Mouse (Mus musculus) cerebellum, adult 8-10 months (tissue): Measurements from ENCODE around the gene Ddc.

ENCODE experiments used
- DNase-seq: peaks from one replicate; pipeline ENCODE4 v3.0.0; 2022

The Ddc gene

DNA sequence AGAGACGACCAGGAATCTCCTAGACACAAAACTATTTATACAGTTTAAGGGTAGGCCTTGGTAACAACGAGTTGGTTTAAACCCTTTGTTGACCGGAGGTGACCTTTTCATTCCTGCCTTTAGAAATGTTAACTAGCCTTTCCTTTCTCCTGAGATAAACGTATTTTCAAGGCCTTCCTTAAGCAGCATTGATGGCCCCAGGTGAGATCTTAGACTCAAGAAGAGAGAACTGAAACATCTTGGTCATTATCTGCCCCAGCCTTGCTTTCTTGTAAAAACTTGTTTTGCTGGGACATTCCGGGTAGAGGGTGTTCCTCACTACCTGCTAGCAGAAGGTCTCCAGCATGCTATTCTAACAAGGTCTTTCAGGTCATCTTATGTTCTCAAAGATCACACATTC lies 7.1 kb upstream of the Ddc start:
- no peak for DNase-seq

- DNase-seq = no peak
Measured at GRCm38 (mm10) chr11:11901509-11901908, 3.6 kb upstream of the Ddc start.

- no peak for DNase-seq
Measured at GRCm38 (mm10) chr11:11898496-11898895, 552 bp upstream of the Ddc start.

DNA sequence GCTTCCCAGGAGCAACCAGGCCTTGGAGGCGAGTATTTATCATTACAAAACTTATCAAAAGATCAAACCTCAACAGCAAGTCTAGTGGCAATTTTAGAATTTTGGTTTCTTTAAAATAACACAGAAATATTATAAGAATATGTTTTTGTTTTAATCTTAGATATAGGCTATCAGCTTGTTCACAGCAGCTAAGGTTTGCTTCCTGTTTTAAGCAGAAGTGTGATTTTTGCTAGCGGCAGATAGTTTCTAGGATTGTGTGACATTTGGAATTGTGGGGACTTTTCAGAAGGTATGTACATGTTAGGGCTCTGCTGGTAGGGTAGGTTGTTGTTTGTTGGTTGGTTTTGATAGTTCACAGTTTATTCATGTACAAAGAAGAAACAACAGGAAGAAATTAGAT lies 2.5 kb downstream of the Ddc start:
- DNase-seq = no peak

GRCm38 (mm10) chr11:11893769-11894168 lies 4.2 kb downstream of the Ddc start:
- DNase-seq = no peak

DNA sequence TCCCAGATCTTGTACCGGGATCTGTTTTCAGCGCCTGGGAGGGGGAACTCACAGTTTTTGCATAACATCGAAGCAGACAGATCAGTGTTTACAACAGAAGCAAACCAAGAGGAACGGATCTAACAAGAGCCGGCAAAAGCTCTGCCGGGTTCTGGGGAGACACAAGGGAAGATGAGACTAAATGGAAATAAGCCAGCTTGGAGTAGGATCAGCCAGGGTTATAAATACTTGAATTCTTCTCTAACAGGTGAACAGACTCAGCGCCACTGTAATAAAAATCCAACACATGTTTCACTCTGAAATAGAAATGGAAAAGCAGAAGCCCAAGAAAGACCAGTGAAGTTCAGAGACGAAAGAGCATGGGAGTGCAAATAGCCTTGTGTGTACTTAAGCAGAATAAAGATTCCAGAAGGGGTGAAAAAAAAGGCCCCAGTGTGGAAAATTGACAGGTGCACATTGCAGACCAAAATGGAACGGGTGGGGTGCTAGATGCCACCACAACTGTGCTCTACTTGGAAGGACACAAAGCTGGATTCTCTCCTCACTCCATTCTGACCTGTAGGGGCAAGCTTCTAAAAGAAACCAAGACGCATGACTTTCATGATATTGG lies 4.8 kb downstream of the Ddc start:
- no peak for DNase-seq

DNA sequence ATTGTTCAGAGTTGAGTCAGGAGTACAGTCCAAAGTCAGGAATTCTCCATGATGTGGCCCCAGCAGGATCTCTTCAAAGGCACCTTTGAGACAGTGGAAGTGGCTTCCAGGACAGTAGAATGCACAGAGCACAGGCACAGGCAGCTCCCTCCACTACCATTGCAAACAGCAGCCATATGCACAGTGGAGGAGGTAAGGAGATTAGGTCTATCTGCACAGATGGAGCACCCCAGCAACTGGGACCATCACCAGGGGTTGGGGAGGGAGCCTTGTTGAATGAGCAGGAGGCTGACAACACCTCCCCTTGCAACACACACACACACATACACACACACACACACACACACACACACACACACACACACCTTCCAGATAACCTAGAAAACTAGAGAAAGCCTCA lies 6.1 kb downstream of the Ddc start:
- no peak for DNase-seq

- DNase-seq = no peak
Measured at GRCm38 (mm10) chr11:11890139-11890741, 7.7 kb downstream of the Ddc start.

- DNase-seq = no peak
Measured at GRCm38 (mm10) chr11:11888727-11889126, 9.2 kb downstream of the Ddc start.

- DNase-seq = no peak
Measured at GRCm38 (mm10) chr11:11888051-11888450, 9.9 kb downstream of the Ddc start.

DNA sequence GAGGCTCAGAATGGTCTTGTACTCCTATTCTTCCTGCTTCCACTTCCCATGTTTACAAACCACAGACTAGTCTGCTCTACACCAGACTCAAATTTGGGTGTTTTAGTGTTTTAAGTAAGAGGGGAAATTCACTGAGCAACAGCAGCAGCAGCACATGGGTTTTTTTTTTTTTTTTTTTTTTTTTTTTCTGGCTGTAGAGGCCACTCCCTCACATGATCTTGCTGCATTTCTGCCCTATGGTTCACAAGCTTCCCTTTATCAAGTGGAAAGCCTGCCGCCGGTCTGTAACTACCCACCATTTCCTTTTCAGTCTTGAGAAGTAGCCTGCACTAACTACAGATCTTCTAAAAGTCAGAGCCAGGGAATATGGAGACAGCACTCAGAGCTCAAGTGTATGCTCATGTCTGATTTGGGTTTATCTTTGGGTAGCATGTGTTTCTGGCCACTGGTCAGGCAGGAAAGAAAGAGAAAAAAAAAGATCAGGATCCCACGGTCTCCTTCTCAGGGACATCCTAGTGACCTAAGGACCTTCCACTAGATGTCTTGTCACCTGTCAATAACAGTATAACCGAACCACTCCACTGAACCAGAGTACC lies 11.4 kb downstream of the Ddc start:
- no peak for DNase-seq

GRCm38 (mm10) chr11:11885921-11886320 lies 12.0 kb downstream of the Ddc start:
- DNase-seq = no peak

GRCm38 (mm10) chr11:11885246-11885643 lies 12.7 kb downstream of the Ddc start:
- no peak for DNase-seq

DNA sequence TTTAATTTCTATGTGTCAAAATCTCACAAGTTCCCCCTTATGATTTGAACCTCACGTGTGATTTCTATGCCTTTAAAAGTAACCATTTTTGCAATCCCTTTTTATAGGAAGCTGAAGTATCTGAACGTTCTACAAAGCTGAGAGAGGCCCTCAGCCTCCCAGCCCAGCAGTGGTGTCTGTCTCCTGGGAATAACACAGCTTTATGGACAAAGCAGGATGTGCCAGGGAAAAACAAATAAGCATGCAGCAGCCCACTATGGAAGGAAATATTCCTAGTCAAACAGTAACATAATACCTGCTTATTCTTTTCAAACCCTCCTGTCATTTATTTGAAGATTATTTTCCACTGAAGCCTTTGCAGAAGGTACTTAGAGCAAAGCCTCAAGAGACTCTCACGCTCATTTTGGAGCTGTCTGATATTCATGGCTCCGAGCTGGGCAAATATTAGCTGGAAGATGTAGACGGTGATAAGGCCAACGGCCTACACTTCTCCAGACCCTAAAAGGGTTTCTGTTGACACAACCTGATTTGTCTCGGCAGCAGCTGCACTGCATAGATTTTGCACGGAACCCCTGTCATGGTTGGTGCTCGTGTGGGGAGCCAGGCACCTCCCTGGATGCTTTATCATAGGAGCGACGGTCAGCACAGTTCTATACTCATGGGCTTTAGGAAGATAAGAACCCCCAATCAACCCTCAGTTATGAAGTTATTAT lies 13.3 kb downstream of the Ddc start:
- DNase-seq = no peak

- no peak for DNase-seq
Measured at GRCm38 (mm10) chr11:11881783-11882155, 16.2 kb downstream of the Ddc start.

DNA sequence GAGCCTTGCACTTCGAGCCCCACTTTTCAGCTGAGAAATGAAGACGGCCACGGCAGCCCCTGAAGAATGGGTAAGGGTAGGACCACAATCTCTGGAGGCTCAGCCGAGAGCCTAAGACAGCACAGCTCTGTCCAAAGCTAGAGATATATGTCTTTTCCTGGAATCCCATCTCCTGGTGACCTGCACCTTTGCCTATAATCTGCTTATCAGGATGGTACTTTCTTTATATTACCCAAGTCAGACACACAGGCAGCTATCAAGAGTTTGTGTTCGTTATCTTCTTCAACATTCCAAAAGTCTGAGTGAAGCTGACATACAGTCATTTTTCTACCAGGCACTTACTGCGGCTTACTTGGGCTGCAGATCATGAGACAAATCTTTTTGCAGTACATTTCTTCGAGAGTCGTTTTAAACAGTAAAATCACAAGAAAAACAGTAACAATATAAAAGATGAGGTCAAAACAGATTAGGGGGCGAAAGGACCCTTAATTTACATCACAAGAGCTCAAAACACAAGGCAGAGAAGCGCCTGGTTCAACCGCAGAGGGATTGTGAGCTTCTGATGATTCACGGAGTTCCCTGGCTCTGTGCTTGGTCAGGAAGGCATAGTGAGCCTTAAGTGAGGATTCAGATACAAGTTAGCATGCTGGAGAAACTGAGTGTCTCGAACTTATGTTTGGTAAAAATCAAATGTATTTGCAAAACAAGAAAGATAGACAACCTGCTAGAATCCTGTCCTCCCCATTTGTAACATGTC lies 16.7 kb downstream of the Ddc start:
- no peak for DNase-seq

- DNase-seq = no peak
Measured at GRCm38 (mm10) chr11:11880351-11880750, 17.6 kb downstream of the Ddc start.

DNA sequence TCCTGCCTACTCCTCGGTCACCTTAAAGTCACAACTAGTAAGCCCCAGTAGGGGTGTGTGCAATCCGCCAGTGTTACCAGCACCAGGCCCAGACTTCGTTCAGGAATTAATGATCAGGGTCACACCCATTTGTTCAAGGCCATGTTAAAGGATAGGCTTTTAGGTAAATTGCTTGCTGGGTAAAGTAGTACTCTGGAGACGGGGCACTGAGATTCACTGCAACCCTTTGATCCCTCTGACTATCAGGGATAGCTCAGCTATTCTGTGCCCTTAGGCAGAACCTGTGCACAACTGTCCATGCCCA lies 18.3 kb downstream of the Ddc start:
- no peak for DNase-seq

- no peak for DNase-seq
Measured at GRCm38 (mm10) chr11:11878981-11879698, 18.8 kb downstream of the Ddc start.

DNA sequence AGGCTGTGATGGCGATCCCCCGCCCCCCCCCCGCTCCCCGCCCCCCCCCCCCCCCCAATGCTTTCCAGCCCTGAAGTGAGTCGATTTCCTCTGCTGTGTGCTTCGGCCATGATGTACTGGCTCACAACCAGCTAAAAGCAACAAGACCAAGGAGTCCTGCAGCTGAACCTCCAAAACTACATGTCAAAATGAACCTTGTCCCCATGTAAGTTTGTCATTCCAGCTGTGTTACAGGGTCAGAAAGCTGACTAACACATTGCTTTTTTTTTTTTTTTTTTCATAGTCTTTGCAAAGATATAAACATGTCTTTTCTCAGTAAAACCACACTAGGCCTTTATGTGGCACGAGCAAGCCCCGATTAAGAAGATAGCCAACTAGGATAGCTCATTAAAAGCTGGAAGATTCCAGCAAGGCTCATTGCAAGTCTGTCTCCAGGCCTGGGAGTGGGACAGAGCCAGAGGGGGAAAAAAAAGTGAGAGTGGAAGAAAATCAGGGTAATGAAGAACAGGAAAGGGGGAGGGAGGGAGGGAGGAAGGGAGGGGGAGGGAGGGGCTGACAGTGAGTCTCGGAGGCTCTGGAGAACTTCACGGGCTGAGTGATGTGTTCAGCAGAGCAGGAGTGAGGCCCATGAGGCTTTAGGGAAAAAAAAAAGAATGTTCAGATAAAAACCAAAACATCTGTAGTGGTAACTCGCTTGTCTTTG lies 19.5 kb downstream of the Ddc start:
- no peak for DNase-seq

DNA sequence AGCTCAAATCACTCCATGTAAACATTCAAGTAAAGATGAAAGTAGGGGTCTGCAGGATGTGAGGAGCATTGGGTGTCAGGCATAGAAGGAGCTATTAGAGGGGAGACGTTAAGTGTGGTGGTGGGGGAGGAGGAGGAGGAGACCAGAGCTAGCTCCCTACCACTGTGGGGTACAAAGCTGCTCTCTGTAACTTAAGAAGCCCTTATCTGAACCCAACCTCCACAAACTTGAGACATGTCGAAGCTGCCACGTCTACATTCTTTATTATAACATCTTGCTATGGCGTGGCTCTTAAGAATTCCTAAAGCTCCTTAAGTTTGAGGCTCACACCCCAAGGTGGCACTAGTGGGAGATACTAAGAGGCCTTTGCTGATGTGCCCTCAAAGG lies 20.1 kb downstream of the Ddc start:
- no peak for DNase-seq

- DNase-seq = no peak
Measured at GRCm38 (mm10) chr11:11876366-11876765, 21.6 kb downstream of the Ddc start.
